Mouse (Mus musculus) heart, adult 18-20 months (tissue): Measurements from ENCODE around the gene Btbd11. TPM values are rescaled to one million over a fixed set of nuclear protein-coding genes. Genes with fewer than 3 reads are reported as not detected.

Source experiments
- DNase-seq, 2 experiments: peaks; one replicate each; pipeline ENCODE4 v3.0.0; 2021 to 2022; ENCODE audit warnings: mixed read lengths in 1 of 2
- total RNA-seq, 2 experiments: library from RNA; stranded (reverse); gene quantifications; 2 replicates each; pipeline ENCODE4 v1.2.3; 2021

The Btbd11 gene
- total RNA-seq, 2 experiments from 2014 or later = 3.2 to 4.8 TPM

DNA sequence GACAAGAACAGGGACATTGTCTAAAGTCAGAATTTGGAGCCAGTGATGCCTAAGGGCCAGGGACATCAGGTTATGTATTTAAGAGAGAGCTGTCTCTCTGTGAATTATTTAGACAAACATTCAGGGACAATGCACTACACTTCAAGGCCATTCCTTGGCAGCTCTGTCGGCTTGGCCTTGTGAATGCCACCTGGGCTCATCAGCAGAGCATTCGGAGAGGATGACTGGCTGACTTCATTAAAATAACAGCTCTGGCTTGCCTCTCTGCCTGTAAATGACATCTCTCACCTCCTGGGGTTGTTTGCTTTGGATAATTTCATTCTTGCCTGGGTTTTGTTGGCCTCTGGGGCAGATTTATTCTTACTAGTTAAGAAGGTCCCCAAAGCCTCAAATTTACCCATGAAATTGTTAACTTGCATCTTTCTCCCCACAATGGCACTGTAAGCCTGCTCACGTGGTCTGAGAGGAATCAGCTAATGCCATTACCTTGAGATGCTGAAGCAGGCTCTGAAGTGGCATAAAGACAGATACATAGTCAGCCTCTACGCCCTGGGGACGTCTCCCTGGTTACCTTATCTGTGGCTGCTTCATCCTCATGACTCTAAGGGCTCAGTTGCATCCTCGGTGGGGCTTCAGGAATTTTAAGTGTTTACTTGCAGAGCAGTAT, 93.5 kb downstream of the Btbd11 start:
- DNase-seq = no peak

DNA sequence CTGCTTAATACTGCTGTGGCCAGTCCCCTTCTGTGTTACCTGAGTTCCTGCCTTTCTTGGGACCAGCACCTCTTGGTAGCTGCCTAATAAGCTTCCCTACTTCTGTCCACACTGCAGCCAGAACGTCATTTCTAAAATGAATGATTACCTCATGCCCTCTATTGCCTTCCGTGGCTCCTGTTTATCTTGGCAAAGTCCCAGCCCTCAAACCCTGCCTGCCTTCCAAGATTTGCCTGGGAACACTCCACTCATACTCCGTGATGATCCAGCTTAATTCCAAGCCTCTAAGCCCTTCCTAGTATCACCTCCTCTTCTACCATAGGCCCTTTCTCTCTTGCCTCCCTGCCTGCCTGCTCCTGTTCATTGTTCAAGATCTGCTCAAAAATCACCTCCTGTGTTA, 94.5 kb downstream of the Btbd11 start:
- peak; percentile 42 to 51 for DNase-seq

DNA sequence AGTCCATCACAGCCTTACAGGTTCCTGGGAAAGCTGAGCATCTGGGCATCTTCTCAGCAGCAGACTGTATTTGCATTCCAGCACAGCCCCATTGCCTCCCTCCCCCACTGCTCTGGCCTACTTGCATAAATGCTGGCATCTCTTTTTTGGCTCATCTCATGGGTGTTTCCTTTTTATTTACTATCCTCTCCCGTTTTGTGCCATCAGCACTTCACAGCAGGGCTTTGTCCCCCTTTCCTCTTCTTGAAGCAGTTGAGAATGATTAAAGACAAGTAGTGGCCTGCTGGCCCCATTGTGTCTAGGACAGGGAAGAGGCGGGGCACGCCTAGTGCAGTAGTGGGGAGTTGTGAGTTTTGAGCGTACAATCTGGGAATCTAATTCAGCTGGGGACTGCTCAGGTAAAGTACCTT, 95.5 kb downstream of the Btbd11 start:
- no peak for DNase-seq

DNA sequence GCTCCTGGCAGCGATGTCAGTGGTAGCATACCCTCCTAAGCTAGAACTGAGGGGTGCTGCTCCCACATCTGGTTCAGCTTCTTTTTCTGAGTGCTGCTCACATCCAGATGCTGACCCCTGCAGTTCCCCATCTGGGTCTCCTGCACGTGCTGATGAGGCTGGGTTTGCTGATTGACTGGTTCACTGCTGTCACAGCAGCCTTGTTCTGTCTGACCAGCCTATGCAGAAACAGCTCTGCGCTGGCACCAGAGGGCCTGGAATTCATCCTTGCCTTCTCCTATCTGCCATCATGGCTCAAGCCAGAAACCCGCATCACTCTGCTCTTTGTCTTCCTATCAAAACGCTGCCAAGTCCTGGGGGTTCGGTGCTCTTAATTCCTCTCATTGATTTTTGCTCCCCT, 95.9 kb downstream of the Btbd11 start:
- no peak for DNase-seq

GRCm38 (mm10) chr10:85486456-85486855, 99.8 kb downstream of the Btbd11 start:
- DNase-seq = no peak

DNA sequence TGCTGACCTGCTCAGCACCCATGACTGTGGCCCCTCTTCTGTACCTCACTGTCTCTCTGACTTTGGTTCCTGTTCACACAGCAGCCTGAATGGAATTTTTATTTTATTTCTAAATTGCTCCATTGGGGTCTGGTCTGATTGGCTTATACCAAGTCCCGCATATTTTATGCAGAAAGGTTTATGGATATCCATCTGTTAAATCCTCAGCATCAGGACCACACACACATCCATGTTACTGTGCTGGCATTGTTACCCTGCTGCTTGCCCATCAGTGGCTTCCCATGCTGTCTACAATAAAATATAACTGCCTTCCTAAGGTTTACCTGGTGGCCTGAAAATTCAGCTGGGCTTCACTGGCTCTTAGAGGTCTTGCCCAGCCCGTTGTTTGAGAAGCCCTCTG, 106.0 kb downstream of the Btbd11 start:
- no peak for DNase-seq

- no peak for DNase-seq
Measured at GRCm38 (mm10) chr10:85496358-85496757, 109.7 kb downstream of the Btbd11 start.

- no peak for DNase-seq
Measured at GRCm38 (mm10) chr10:85496981-85497380, 110.4 kb downstream of the Btbd11 start.

- DNase-seq = no peak
Measured at GRCm38 (mm10) chr10:85497931-85498330, 111.3 kb downstream of the Btbd11 start.

GRCm38 (mm10) chr10:85500573-85501155, 114.0 kb downstream of the Btbd11 start:
- DNase-seq = peak in 1 of 2 experiments; percentile 4

- peak in 1 of 2 experiments; percentile 2 for DNase-seq
Measured at GRCm38 (mm10) chr10:85501966-85502566, 115.5 kb downstream of the Btbd11 start.

DNA sequence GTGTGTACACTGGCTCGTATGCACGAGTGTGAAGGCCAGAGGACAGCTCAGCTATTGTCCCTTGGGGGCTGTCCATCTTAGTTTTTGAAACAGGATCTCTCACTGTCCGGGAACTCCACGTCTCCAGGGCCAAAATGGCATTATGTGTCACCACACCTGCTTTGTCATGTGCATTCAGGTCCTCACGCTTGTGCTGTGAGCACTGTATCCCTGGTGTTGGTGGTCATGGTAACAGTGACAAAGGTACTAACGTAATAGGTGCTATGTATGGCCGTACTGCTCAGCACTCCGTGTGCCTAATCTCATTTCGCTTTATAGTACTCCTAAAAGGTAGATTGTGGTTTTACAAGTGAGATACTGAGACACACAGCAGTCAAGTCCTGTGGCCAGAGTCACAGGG, 116.0 kb downstream of the Btbd11 start:
- no peak for DNase-seq

DNA sequence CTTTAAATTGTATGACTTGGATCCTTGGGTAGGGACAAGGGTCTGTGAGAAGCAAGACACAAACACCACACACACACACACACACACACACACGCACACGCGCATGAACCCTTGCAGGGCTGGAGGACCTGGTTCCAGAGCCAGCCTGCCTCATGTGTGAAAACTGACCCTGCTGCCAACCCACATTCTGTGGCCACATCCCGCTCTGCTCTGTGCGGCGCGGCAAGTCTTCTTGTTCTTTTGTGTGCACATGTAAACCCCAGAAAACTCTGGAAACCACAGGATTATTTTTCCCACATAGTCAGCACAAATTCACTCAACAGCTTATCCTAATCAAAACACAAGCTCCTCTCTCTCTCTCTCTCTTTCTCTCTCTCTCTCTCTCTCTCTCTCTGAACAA, 116.8 kb downstream of the Btbd11 start:
- DNase-seq = no peak

- DNase-seq = no peak
Measured at GRCm38 (mm10) chr10:85507270-85508050, 120.8 kb downstream of the Btbd11 start.

GRCm38 (mm10) chr10:85508193-85508794, 121.7 kb downstream of the Btbd11 start:
- peak in 1 of 2 experiments; percentile 2 for DNase-seq

GRCm38 (mm10) chr10:85509000-85509399, 122.4 kb downstream of the Btbd11 start:
- no peak for DNase-seq

GRCm38 (mm10) chr10:85510329-85510728, 123.7 kb downstream of the Btbd11 start:
- DNase-seq = no peak

GRCm38 (mm10) chr10:85512808-85513207, 126.2 kb downstream of the Btbd11 start:
- DNase-seq = no peak

- no peak for DNase-seq
Measured at GRCm38 (mm10) chr10:85517223-85518110, 130.9 kb downstream of the Btbd11 start.

DNA sequence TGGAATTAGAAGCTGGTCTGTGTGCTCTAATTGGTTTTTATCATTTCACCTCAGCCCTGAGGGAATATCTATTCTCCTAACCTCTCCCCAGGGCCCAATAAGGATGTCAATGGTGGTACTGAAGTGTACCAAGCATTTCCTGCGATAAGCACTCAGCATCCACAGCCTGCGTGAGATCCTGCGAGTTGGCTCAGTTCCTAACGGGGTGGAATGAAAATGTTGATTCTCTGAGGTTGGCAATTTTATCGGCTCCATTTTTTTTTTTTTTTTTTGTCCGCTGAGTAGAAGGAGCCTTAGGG, 131.4 kb downstream of the Btbd11 start:
- DNase-seq = no peak

DNA sequence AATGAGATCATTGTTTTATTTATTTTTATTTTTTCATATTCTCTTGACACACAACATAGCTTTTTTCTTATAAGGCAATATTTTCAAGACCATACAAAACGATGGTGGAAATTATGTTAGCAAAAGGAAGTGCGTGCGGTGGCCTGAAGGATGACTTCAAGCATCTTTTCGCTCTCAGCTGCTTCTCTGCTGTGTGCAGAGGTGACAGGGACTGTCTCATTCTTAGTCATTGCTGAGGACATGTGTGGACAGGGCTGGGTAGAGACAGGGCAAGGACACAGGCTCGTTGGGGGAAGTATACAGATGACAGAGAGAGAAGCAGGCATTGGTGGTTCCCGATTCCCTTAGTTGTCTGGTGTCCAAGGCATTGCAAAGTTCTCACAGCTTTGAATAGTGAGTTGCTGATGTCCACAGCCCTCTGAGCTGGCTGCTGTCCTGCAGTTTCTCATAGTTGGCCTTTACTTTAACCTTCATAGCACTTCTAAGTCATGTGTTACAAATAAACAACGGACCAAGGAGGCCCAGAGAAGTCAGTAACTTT, 135.7 kb downstream of the Btbd11 start:
- no peak for DNase-seq
